Mouse (Mus musculus) kidney, embryonic 14.5 days (tissue): Measurements from ENCODE around the gene Phlda2. TPM values are rescaled to one million over a fixed set of nuclear protein-coding genes. Genes with fewer than 3 reads are reported as not detected.

Experiments
- ATAC-seq: fragments of 200-750 bp; cut with Nextera tagmentation; 2 replicates; pipeline ENCODE4 v1.8.0; 2017; ENCODE audit warnings: moderate number of reproducible peaks, mild to moderate bottlenecking, moderate TSS enrichment, moderate library complexity; ENCODE audit not compliant: low FRiP score, low TSS enrichment
- H3K27ac ChIP-seq: fragments of 300-500 bp; sonication (generic); 2 replicates; pipeline ENCODE4 v1.5.1; 2014; ENCODE audit warnings: low read depth, mild to moderate bottlenecking, low read length, moderate library complexity, mixed read lengths
- H3K27me3 ChIP-seq: fragments of 300-500 bp; sonication (generic); 2 replicates; pipeline ENCODE4 v1.6.1; 2014; ENCODE audit warnings: mild to moderate bottlenecking, low read length; ENCODE audit not compliant: control insufficient read depth, insufficient read depth
- H3K36me3 ChIP-seq: fragments of 300-500 bp; sonication (generic); 2 replicates; pipeline ENCODE4 v1.6.1; 2014; ENCODE audit warnings: low read length, mixed read lengths; ENCODE audit not compliant: control insufficient read depth, insufficient read depth
- H3K4me1 ChIP-seq: fragments of 300-500 bp; sonication (generic); 2 replicates; pipeline ENCODE4 v1.6.1; 2014; ENCODE audit warnings: low read length, mixed read lengths; ENCODE audit not compliant: control insufficient read depth, insufficient read depth
- H3K4me2 ChIP-seq: fragments of 300-500 bp; sonication (generic); replicated peaks from 2 replicates; pipeline ENCODE4 v1.6.1; 2014; ENCODE audit warnings: low read depth, mild to moderate bottlenecking, low read length
- H3K4me3 ChIP-seq: fragments of 300-500 bp; sonication (generic); 2 replicates; pipeline ENCODE4 v1.5.1; 2014; ENCODE audit warnings: mild to moderate bottlenecking, low read length
- H3K9ac ChIP-seq: fragments of 300-500 bp; sonication (generic); 2 replicates; pipeline ENCODE4 v1.6.1; 2014; ENCODE audit warnings: low read depth, mild to moderate bottlenecking, low read length, moderate library complexity
- H3K9me3 ChIP-seq: fragments of 300-500 bp; sonication (generic); 2 replicates; pipeline ENCODE4 v1.6.1; 2016; ENCODE audit warnings: low read length; ENCODE audit not compliant: control insufficient read depth
- WGBS: fragments of 180-500 bp; shearing (Covaris S2); extraction: QIAGEN DNeasy Blood & Tissue Kit; methylation state at CpG from one replicate; pipeline ENCODE4 v1.1.7; 2014; 5-methylcytosine and 5-hydroxymethylcytosine counted together
- polyA plus RNA-seq: library from polyadenylated mRNA; unstranded; fragments of >200 nt; fragmentation: Nextera tagmentation; extraction: Ambion mirVana; gene quantifications from 2 replicates; pipeline ENCODE4 v1.2.1, GENCODE M21; 2014

The Phlda2 gene
- polyA plus RNA-seq, 1 experiment from 2014 or later: 7.3 TPM

GRCm38 (mm10) chr7:143473347-143474101 lies 29.4 kb downstream of the Phlda2 start, which contains the start of gene Slc22a18:
TSS of gene Slc22a18 (plus strand) at chr7:143473736.
- H3K4me1 ChIP-seq: no peaks in the 10 kb centered on the region
- peak within 1 kb of the TSS; percentile 18; the same call in 1 of the 2 replicates for H3K4me3 ChIP-seq

GRCm38 (mm10) chr7:143469946-143470345 lies 33.0 kb downstream of the Phlda2 start:
- no peaks in the 10 kb centered on the region for H3K36me3 ChIP-seq
- ATAC-seq: no peak; the same call in 1 of the 2 replicates
- H3K9ac ChIP-seq: no peak overlapping the region
- H3K4me1 ChIP-seq: no peaks in the 10 kb centered on the region
- no peak overlapping the region for H3K4me3 ChIP-seq
- no peaks in the 10 kb centered on the region for H3K9me3 ChIP-seq
- H3K27me3 ChIP-seq: no peaks in the 10 kb centered on the region
- H3K27ac ChIP-seq: no peak overlapping the region
- 13% methylated on average over 8 of the region's 8 CpGs for WGBS
- H3K4me2 ChIP-seq: no peak overlapping the region

More at GRCm38 (mm10) chr7:143473347-143474101, 29.4 kb downstream of the Phlda2 start, which contains the start of gene Slc22a18:
- no peak for ATAC-seq
- Histone ChIP-seq H3K9me3 (no peaks in the 10 kb centered on the region), H3K27ac (no peak within 1 kb of the TSS), H3K4me2 (peak within 1 kb of the TSS; percentile 10; the same call in 1 of the 2 replicates), H3K9ac (peak within 1 kb of the TSS; percentile 40), H3K36me3 (no peaks in the 10 kb centered on the region), H3K27me3 (no peaks in the 10 kb centered on the region)
- 35% methylated on average over 4 of the region's 4 CpGs for WGBS

DNA sequence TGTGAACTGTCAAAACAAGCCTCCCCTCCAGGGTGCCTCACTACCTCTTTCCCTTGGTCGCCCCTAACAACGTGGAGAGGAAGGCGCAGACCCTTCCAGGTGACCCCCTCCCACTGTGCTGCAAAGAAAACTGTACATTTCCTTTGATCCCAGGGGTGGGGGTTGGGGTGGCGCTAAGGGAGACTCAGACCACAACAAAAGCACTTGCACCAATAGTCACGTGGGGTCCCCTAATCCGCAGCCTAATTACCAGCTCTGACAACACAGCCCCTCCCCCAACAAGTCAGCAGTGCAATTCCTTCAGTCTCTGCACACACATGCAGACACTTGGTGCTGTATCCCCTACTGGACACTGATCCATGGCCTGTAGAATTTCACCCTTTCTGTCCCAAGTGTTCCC lies 35.2 kb downstream of the Phlda2 start:
- Histone ChIP-seq H3K4me2 (no peak overlapping the region), H3K27ac (no peak overlapping the region), H3K9ac (no peak overlapping the region), H3K4me3 (no peak overlapping the region), H3K9me3 (no peaks in the 10 kb centered on the region), H3K4me1 (0 out of 2 replicates have a peak, but pooled peaks cover 3% of the 10 kb centered on the region), H3K36me3 (no peaks in the 10 kb centered on the region), H3K27me3 (no peaks in the 10 kb centered on the region)
- no peak for ATAC-seq
- 11% methylated on average over 6 of the region's 6 CpGs for WGBS

DNA sequence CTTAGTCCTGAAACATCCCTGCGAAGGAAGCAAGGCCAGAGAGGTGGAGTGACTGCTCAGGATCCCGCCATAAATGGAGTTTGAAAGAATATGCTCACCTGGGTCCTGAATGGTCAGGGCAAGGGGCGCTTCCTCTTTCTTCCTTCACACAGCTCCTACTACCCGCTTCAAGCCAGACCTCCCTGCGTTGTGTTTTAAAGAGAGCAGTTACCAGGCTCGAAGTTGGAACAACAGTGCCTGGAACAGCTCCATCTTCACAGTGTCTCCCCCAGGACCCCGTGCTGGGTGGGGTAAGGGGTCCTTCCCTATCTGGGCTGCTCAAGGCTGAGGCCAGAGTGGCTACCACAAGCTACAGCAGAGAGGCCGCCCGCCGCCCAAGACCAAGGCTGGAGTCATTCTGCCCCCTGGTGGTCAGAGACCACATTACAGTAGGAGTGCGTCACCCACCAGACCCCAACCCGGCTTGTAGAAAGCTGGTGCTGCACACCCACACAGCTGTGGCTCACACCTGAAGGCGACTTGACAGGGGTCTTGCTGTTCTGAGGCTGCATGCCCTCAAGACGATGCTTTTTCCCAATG lies 36.8 kb downstream of the Phlda2 start:
- Histone ChIP-seq H3K4me1 (0 out of 2 replicates have a peak, but pooled peaks cover 7% of the 10 kb centered on the region), H3K4me3 (no peak overlapping the region), H3K9me3 (peaks cover 7% of the 10 kb centered on the region), H3K27ac (no peak overlapping the region), H3K4me2 (no peak overlapping the region), H3K9ac (no peak overlapping the region), H3K27me3 (no peaks in the 10 kb centered on the region), H3K36me3 (no peaks in the 10 kb centered on the region)
- ATAC-seq: peak; percentile 40
- WGBS: 38% methylated on average over 14 of the region's 14 CpGs

GRCm38 (mm10) chr7:143464811-143465560 lies 38.0 kb downstream of the Phlda2 start:
- Histone ChIP-seq H3K27ac (peak overlapping the region; percentile 75), H3K4me3 (peak overlapping the region; percentile 23), H3K9ac (peak overlapping the region; percentile 46; the same call in 1 of the 2 replicates), H3K9me3 (peaks cover 19% of the 10 kb centered on the region), H3K27me3 (no peaks in the 10 kb centered on the region), H3K4me1 (0 out of 2 replicates have a peak, but pooled peaks cover 7% of the 10 kb centered on the region), H3K36me3 (no peaks in the 10 kb centered on the region), H3K4me2 (peak overlapping the region; percentile 55)
- WGBS: 21% methylated on average over 48 of the region's 56 CpGs
- ATAC-seq: peak; percentile 28

DNA sequence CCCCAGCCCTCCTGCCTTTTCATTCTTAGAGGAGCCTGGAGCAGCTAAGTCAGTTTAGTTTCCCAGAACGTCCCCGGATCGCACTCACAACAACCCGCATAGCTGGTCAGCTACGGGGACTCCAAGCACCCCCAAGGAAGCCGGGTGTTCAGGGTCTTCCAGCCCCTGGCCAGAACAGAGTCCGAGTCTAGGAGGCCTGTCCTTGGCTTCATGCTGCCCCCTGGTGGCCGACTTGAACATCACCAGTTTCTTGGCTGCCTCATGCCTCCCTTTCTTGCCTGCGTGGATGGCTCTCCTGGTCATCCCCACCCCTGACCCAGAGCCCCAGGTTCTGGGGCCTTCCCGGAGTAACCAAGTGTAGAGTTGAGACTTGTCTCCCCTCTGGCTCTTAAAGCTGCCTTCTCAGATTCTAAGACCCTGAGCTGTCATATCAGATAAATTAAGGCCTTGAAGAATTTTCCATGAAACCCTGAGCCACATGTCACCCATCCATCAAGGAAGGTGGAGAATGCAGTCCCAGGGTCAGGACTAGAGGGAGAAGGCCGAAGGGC lies 39.0 kb downstream of the Phlda2 start:
- H3K9me3 ChIP-seq: peaks cover 29% of the 10 kb centered on the region
- H3K27ac ChIP-seq: peak overlapping the region; percentile 75; the same call in 1 of the 2 replicates
- no peaks in the 10 kb centered on the region for H3K36me3 ChIP-seq
- H3K4me3 ChIP-seq: no peak overlapping the region
- no peak for ATAC-seq
- H3K27me3 ChIP-seq: no peaks in the 10 kb centered on the region
- no peak overlapping the region for H3K9ac ChIP-seq
- WGBS: 39% methylated on average over 11 of the region's 11 CpGs
- H3K4me2 ChIP-seq: no peak overlapping the region
- 0 out of 2 replicates have a peak, but pooled peaks cover 7% of the 10 kb centered on the region for H3K4me1 ChIP-seq

- no peaks in the 10 kb centered on the region for H3K36me3 ChIP-seq
- H3K4me1 ChIP-seq: 0 out of 2 replicates have a peak, but pooled peaks cover 7% of the 10 kb centered on the region
- H3K4me3 ChIP-seq: no peak overlapping the region
- no peak for ATAC-seq
- no peak overlapping the region for H3K4me2 ChIP-seq
- no peak overlapping the region for H3K9ac ChIP-seq
- peaks cover 31% of the 10 kb centered on the region for H3K9me3 ChIP-seq
- no peaks in the 10 kb centered on the region for H3K27me3 ChIP-seq
- 88% methylated on average over 5 of the region's 5 CpGs for WGBS
- no peak overlapping the region for H3K27ac ChIP-seq
Observed at GRCm38 (mm10) chr7:143462516-143462915, 40.4 kb downstream of the Phlda2 start.

DNA sequence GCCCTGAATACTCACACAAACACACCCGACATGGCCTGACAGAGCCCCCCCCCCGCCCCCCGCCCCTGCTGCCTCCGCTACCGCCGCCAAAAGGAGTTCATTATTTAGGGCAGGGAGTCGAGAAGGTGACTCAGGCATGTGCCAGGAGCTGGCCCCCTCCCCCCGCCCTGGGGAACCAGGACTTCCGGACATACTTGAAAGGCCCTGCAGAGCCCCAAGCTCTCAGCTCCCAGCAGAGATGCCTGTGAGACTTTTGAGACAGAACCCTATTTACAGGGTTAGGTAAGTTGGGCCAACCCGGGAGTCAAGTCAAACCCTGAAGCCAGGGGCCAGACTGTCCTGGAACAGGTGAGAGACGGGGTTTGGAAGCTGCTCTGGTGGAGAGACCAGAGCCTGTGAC lies 41.0 kb downstream of the Phlda2 start:
- Histone ChIP-seq H3K36me3 (no peaks in the 10 kb centered on the region), H3K27me3 (no peaks in the 10 kb centered on the region), H3K4me2 (no peak overlapping the region; the same call in 1 of the 2 replicates), H3K4me1 (0 out of 2 replicates have a peak, but pooled peaks cover 7% of the 10 kb centered on the region), H3K9me3 (peaks cover 31% of the 10 kb centered on the region), H3K27ac (peak overlapping the region; percentile 47; the same call in 1 of the 2 replicates), H3K9ac (no peak overlapping the region), H3K4me3 (no peak overlapping the region)
- ATAC-seq: no peak
- WGBS: 42% methylated on average over 11 of the region's 11 CpGs
